Mouse (Mus musculus): ENCODE results near the gene Rangrf. TPM values are rescaled to one million over a fixed set of nuclear protein-coding genes. Genes with fewer than 3 reads are reported as not detected.
"Not testable (repeated sequence)": the region's sequence is repeated elsewhere in the genome, so short reads cannot be mapped to it uniquely, and the experiment has no call there.

Gene Rangrf
- polyA plus RNA-seq, 1 experiment, result not detected

DNA sequence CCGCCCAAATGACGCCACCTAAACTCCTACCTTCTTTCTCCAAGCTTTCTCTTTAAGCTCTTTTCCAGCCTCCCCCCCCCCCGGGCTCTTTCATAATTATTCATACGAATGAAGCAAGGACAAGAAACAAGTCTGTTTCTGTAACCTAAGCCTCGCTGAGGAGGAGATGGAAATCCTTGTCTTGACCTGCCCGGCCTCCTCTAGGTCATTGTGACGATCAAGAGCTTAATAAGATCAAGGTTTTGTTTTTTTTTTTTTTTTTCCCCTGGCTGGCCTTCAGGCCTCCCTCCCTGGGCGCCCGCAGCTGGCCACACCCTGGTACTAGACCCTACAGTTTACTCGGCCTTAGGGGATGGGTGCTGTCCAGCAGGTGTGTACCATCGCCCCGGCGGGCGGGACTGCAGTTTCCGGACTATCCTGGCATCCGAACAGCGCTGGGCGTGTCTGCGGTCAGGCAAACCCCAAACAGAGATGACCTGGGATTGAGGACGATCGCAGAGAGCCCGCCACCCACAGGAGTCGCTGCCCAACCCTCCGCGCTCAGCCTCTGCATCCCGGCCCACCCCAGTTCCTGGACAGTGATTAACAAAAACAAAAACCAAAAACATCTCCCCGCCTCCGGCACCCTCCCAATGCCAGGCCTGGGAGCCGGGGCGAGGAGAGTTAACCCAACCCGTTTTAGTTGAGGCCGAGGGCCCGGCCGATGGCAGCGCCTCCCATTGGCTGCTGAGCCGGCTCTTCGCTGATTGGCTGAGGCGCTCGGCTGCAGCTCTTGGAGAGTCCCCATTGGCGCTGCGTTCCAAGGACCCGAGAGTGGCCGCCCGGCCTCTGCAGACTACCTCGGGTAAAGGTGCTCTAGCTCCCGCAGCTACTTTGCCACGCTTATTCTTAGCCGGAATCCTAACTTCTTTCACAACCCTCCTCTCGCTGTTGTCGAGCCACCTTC is 7.4 kb downstream of the Rangrf start, which contains the start of gene Slc25a35:
Gene Slc25a35, plus strand, starts transcription at position 795 of the 946 bp plus-strand sequence.
- peaks cover 9% of the 10 kb centered on the region; the same call in 1 of the 2 replicates for H3K4me1 ChIP-seq (ENCODE audit: control insufficient read depth, insufficient read depth, low read length)
- H3K27ac ChIP-seq (ENCODE audit: insufficient read depth, low read depth, low read length), result peak within 1 kb of the TSS; percentile 21; the same call in 1 of the 2 replicates
- peak within 1 kb of the TSS; percentile 59 for H3K4me3 ChIP-seq (ENCODE audit: insufficient read depth, low read depth, low read length)
- TF ChIP-seq POLR2A (IDR thresholded peaks at IDR 0.05; ENCODE audit: insufficient read depth, low read depth, low read length), result no peak
- TF ChIP-seq CTCF (IDR thresholded peaks at IDR 0.05; ENCODE audit: insufficient read depth, low read depth, low read length), result no peak
- WGBS, result under 1% methylated on average over 50 of the region's 50 CpGs

DNA sequence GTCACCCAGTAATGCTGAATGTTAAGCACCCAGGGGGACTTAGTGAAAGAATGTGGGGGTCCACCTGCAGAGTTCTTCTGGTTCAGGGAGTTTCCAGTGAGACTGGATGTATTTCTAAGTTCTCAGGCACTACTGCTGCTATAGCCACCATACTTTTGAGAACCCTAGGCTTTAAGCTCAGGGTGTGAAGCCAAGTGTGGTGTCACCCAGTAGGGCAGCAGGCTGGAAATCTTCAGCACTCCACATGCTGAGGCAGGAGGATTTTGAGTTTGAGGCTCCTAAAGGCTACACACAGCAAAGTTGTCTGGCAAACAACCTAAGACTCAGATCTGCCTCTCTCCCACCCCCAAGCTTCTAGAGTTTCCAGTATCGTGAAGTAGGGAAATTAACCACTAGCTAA is 8.4 kb downstream of the Rangrf start:
- WGBS, result 11% methylated on average over 1 of the region's 1 CpGs
- Histone ChIP-seq H3K27ac (ENCODE audit: insufficient read depth, low read depth, low read length) (no peak overlapping the region), H3K4me3 (ENCODE audit: insufficient read depth, low read depth, low read length) (no peak overlapping the region), H3K4me1 (ENCODE audit: control insufficient read depth, insufficient read depth, low read length) (peaks cover 8% of the 10 kb centered on the region; the same call in 1 of the 2 replicates)
- TF ChIP-seq CTCF (IDR thresholded peaks at IDR 0.05; ENCODE audit: insufficient read depth, low read depth, low read length) (no peak), POLR2A (IDR thresholded peaks at IDR 0.05; ENCODE audit: insufficient read depth, low read depth, low read length) (no peak)

DNA sequence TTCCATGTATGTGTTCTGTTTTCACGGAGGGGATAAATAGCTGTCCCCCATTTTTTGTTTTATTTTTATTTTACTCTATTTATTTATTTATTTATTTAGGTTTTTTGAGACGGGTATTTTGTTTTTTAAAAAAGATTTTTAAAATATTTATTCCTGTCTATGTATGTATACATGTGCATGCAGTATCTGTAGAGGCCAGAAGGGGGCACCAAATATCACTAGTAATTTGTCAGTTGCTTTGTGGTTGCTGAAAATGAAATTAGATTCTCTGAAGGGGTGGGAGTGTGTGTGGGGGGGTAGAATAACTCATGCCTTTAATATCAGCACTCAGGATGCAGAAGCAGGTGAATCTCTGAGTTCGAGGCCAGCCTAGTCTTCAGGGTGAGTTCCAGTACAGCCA is 9.1 kb downstream of the Rangrf start:
- Histone ChIP-seq H3K4me1 (ENCODE audit: control insufficient read depth, insufficient read depth, low read length) (peaks cover 5% of the 10 kb centered on the region; the same call in 1 of the 2 replicates), H3K4me3 (ENCODE audit: insufficient read depth, low read depth, low read length) (no peak overlapping the region), H3K27ac (ENCODE audit: insufficient read depth, low read depth, low read length) (no peak overlapping the region)
- 30% methylated on average over 3 of the region's 3 CpGs for whole genome bisulfite sequencing
- no peak for TF ChIP-seq CTCF (IDR thresholded peaks at IDR 0.05; ENCODE audit: insufficient read depth, low read depth, low read length)

DNA sequence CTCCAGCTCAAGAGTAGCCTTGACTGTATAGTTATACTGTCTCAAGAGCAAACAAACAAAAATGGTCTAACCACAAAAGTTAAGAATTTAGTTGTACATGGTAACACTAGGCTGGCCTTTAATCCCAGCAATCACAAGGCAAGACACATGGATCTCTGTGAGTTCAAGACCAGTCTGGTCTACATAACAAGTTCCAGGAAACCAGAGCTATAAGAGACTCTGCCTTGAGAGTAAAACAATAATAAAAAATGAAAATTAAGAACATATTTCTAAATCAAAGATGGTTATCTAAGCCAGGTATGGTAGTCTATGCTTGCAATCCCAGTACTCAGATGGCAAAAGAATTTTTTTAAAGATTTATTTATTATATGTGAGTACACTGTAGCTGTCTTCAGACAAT is 9.9 kb downstream of the Rangrf start:
- H3K27ac ChIP-seq (ENCODE audit: insufficient read depth, low read depth, low read length), result no peak overlapping the region
- peaks cover 3% of the 10 kb centered on the region; the same call in 1 of the 2 replicates for H3K4me1 ChIP-seq (ENCODE audit: control insufficient read depth, insufficient read depth, low read length)
- TF ChIP-seq POLR2A (IDR thresholded peaks at IDR 0.05; ENCODE audit: insufficient read depth, low read depth, low read length) (no peak), CTCF (IDR thresholded peaks at IDR 0.05; ENCODE audit: insufficient read depth, low read depth, low read length) (no peak)
- H3K4me3 ChIP-seq (ENCODE audit: insufficient read depth, low read depth, low read length), result no peak overlapping the region

DNA sequence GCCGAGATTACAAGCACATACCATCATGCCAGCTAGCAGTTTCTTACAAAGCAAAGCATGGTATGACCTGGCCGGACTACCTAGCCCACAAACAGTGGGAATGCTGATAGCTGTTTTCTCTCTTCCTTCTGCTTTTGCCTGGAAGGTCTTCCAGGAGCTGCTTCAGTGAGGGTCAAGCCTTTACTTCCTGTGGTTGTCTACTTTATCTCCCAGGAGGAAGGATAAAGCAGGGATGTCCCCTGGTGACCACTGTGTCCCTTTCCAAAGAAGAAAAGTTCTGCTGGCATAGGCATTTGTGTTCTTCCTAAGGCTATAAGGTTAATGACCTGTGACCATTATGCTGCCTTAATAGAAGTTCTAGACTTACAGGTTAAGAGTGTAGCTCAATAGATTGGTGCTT is 11.6 kb downstream of the Rangrf start:
- H3K27ac ChIP-seq (ENCODE audit: insufficient read depth, low read depth, low read length), result no peak overlapping the region
- TF ChIP-seq POLR2A (IDR thresholded peaks at IDR 0.05; ENCODE audit: insufficient read depth, low read depth, low read length), result no peak
- TF ChIP-seq CTCF (IDR thresholded peaks at IDR 0.05; ENCODE audit: insufficient read depth, low read depth, low read length), result no peak
- WGBS, result 85% methylated on average over 2 of the region's 2 CpGs
- no peak overlapping the region for H3K4me3 ChIP-seq (ENCODE audit: insufficient read depth, low read depth, low read length)
- no peaks in the 10 kb centered on the region for H3K4me1 ChIP-seq (ENCODE audit: control insufficient read depth, insufficient read depth, low read length)

DNA sequence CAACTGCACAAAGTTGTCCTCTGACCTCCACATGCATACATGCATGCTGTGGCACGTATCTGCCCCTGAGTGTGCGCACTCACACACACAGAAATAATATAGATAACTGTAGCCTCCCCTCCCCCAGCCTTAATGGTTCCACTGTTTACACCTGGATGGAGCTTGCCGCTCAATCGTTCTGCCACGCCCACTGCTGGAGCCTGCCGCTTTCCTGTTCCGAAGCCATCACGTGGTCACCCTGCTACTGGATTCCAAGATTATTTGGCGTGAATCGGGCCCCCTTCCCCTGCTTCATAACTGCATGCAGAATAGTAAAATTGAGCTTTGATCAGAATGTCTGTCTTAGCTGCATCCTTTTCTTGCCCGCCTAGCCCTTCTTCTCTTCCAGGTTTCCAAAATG is 12.8 kb downstream of the Rangrf start:
- not testable (repeated sequence) for H3K4me1 ChIP-seq (ENCODE audit: control insufficient read depth, insufficient read depth, low read length); H3K4me3 ChIP-seq (ENCODE audit: insufficient read depth, low read depth, low read length); H3K27ac ChIP-seq (ENCODE audit: insufficient read depth, low read depth, low read length)
- WGBS, result 32% methylated on average over 11 of the region's 11 CpGs

DNA sequence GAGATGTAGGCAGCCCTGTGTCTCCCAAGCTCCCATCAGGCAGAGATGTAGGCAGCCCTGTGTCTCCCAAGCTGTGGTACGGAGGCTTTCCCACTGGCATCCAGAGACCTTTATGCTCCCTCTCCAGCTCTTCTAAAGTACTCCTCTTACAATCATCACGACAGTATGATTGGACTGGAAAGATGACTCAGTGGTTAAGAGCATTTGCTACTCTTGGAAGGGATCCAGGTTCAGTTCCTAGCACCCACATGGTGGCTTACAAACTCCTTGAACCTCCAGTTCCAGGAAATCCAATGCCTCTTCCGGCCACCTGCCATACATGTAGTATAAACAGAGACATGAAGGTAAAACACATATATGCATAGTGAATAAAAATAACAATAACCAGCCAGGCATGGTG is 13.4 kb downstream of the Rangrf start:
- WGBS, result 63% methylated on average over 3 of the region's 3 CpGs
- TF ChIP-seq POLR2A (IDR thresholded peaks at IDR 0.05; ENCODE audit: insufficient read depth, low read depth, low read length) (no peak), CTCF (IDR thresholded peaks at IDR 0.05; ENCODE audit: insufficient read depth, low read depth, low read length) (no peak)
- H3K4me3 ChIP-seq (ENCODE audit: insufficient read depth, low read depth, low read length), result no peak overlapping the region
- H3K27ac ChIP-seq (ENCODE audit: insufficient read depth, low read depth, low read length), result no peak overlapping the region
- H3K4me1 ChIP-seq (ENCODE audit: control insufficient read depth, insufficient read depth, low read length), result no peaks in the 10 kb centered on the region

DNA sequence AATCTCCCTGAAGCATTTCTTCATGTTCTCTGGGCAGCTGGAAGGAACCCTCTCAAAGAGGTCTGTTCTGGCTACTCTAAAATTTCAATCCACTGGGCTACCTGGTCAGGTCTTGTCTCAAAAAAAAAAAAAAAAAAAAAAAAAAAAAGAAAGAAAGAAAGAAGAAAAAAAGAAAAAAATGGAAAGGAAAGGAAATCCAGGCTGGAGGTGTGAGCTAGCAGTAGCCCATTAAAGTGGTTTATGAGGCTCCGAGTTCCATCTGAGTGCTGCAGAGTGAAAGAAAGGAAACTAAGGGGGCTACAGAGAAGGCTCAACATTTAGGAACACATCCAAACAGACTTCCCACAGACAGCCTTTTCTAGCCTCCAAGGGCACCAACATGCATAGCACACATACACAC is 17.0 kb downstream of the Rangrf start:
- TF ChIP-seq CTCF (IDR thresholded peaks at IDR 0.05; ENCODE audit: insufficient read depth, low read depth, low read length), result no peak
- TF ChIP-seq POLR2A (IDR thresholded peaks at IDR 0.05; ENCODE audit: insufficient read depth, low read depth, low read length), result no peak
- 97% methylated on average over 1 of the region's 1 CpGs for WGBS
- H3K27ac ChIP-seq (ENCODE audit: insufficient read depth, low read depth, low read length), result no peak overlapping the region
- H3K4me1 ChIP-seq (ENCODE audit: control insufficient read depth, insufficient read depth, low read length), result peaks cover 14% of the 10 kb centered on the region; the same call in 1 of the 2 replicates
- no peak overlapping the region for H3K4me3 ChIP-seq (ENCODE audit: insufficient read depth, low read depth, low read length)

DNA sequence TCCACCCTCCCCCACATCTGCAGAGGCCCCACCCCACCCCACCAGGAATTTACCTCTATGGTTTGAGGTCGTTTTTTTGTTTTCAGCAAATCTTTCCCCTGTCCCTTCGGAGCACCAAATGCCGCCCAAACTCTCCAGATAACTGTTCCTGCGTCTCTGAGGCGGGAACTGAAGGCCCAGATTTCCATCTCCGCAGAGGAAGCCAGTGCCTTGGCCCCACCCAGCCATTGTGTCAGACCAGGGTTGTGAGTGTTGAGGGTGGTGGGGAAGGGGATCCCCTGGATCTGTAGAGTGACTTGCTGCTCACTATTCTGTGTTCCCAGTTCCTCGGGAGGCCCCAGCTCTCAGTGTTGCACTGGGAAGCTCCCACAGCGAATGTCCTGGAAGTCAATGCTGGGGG is 17.7 kb downstream of the Rangrf start, which contains the start of gene Arhgef15:
Gene Arhgef15, minus strand, starts transcription at position 173 of the 400 bp plus-strand sequence.
- Histone ChIP-seq H3K4me1 (ENCODE audit: control insufficient read depth, insufficient read depth, low read length) (peaks cover 14% of the 10 kb centered on the region; the same call in 1 of the 2 replicates), H3K27ac (ENCODE audit: insufficient read depth, low read depth, low read length) (no peak within 1 kb of the TSS), H3K4me3 (ENCODE audit: insufficient read depth, low read depth, low read length) (peak within 1 kb of the TSS; percentile 4; the same call in 1 of the 2 replicates)
- no peak for TF ChIP-seq POLR2A (IDR thresholded peaks at IDR 0.05; ENCODE audit: insufficient read depth, low read depth, low read length)
- no peak for TF ChIP-seq CTCF (IDR thresholded peaks at IDR 0.05; ENCODE audit: insufficient read depth, low read depth, low read length)
- WGBS, result 70% methylated on average over 8 of the region's 8 CpGs

Data from olfactory bulb, adult 2 months (tissue).